Mouse (Mus musculus) liver, adult 2 months (tissue): ENCODE data around the gene Npm3. TPM values are rescaled to one million over a fixed set of nuclear protein-coding genes. Genes with fewer than 3 reads are reported as not detected.

Source experiments
- DNase-seq: peaks from one replicate; pipeline ENCODE4 v3.0.0-alpha.2; 2011; ENCODE audit warnings: low read depth, low spot score; ENCODE audit errors: extremely low read depth
- H3K27ac ChIP-seq: fragments of 200-500 bp; replicated peaks from 2 replicates; pipeline ENCODE4 v1.5.1; 2012; ENCODE audit warnings: low read depth, mild to moderate bottlenecking, control low read depth, inconsistent platforms, low read length; ENCODE audit not compliant: insufficient read depth
- H3K27me3 ChIP-seq: fragments of 200-500 bp; 2 replicates; pipeline ENCODE4 v1.6.1; 2012; ENCODE audit warnings: mild to moderate bottlenecking, moderate library complexity, low read length, inconsistent platforms; ENCODE audit not compliant: control insufficient read depth, insufficient read depth
- H3K36me3 ChIP-seq: fragments of 200-500 bp; 2 replicates; pipeline ENCODE4 v1.6.1; 2012; ENCODE audit warnings: low read length, inconsistent platforms; ENCODE audit not compliant: control insufficient read depth, insufficient read depth
- H3K4me1 ChIP-seq: fragments of 200-500 bp; 2 replicates; pipeline ENCODE4 v1.6.1; 2011; ENCODE audit warnings: low read length; ENCODE audit not compliant: control insufficient read depth, insufficient read depth
- H3K4me3 ChIP-seq: fragments of 200-500 bp; 2 replicates; pipeline ENCODE4 v1.5.1; 2011; ENCODE audit warnings: low read depth, mild to moderate bottlenecking, control low read depth, low read length, moderate library complexity; ENCODE audit not compliant: insufficient read depth
- H3K79me2 ChIP-seq: fragments of 200-500 bp; 2 replicates; pipeline ENCODE4 v1.6.1; 2012; ENCODE audit warnings: inconsistent platforms, mild to moderate bottlenecking, low read length, moderate library complexity; ENCODE audit not compliant: control insufficient read depth, insufficient read depth
- H3K9ac ChIP-seq: fragments of 200-500 bp; 2 replicates; pipeline ENCODE4 v1.6.1; 2012; ENCODE audit warnings: low read depth, mild to moderate bottlenecking, control low read depth, inconsistent platforms, low read length
- CTCF ChIP-seq: fragments of 200-500 bp; IDR thresholded peaks from 2 replicates; pipeline ENCODE4 v1.5.1; 2011; ENCODE audit warnings: low read depth, low read length, control low read depth
- POLR2A ChIP-seq: fragments of 200-500 bp; IDR thresholded peaks from 2 replicates; pipeline ENCODE4 v1.6.1; 2011; ENCODE audit warnings: low read length, control low read depth; ENCODE audit not compliant: insufficient read depth; ENCODE audit errors: extremely low read depth
- WGBS: fragments of 180-500 bp; shearing (Covaris S2); methylation state at CpG from one replicate; pipeline ENCODE4 v1.1.7; 2018; 5-methylcytosine and 5-hydroxymethylcytosine counted together
- polyA plus RNA-seq: library from polyadenylated mRNA; depleted of rRNA; stranded (reverse); fragments of >200 nt; gene quantifications from 2 replicates; pipeline ENCODE4 v1.2.3, GENCODE M21; 2012
- total RNA-seq: library from RNA; depleted of rRNA; stranded (reverse); fragments of >200 nt; gene quantifications from 2 replicates; pipeline ENCODE4 v1.2.3, GENCODE M21; 2014

Npm3 gene
- total and polyA plus RNA-seq, 2 experiments, result 23.0 to 32.2 TPM

DNA sequence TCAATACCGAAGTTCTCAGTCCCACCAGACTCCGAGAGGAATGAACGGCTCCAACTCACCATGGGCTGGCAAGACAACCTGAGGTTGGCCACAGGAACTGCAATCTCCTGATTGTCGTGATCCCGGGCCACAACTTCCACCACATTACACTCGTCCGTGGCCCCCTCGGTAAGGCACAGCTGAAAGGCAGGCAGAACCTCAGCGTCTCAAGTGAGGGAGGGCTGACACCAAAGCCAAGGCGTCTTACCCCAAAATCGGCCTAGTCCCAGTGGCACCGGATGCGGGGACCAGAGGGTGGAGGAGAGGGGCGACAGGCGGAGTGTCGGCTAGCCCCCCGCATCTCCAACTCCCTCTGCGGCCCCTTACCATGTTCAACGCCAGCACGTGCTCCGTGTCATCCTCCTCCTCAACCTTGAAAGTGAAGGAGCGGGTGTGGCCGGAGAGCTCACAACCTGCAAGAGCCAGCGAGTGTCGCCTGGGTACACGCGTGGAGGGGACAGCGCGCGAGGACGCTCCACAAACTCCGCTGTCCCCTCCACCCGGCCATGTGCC lies 624 bp downstream of the Npm3 start:
- peaks cover 18% of the 10 kb centered on the region for H3K4me1 ChIP-seq
- under 1% methylated on average over 33 of the region's 33 CpGs for WGBS
- peak; percentile 19 for DNase-seq

DNA sequence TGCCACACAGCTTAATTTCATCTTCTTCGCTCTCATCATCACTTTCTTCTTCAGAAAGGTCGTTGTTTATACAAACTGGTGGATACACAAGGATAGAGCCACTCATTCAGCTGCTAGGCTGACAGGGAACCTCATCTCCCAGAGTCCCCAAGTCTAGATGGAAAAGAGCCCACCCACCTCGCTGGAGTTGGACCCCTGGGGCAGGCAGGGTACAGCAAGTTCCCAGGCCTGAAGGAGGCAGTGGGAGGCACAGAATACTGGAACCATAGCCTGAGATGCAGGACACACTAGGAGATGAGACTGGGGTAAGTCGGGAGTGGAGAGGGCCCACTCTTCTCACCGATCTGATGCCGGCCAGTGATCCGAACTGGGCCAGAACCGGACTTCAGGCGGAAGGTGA lies 1.2 kb downstream of the Npm3 start:
- WGBS, result 33% methylated on average over 9 of the region's 9 CpGs
- peaks cover 5% of the 10 kb centered on the region; the same call in 1 of the 2 replicates for H3K79me2 ChIP-seq
- 0 out of 2 replicates have a peak, but pooled peaks cover 3% of the 10 kb centered on the region for H3K27me3 ChIP-seq
- peak overlapping the region; percentile 92 for H3K4me3 ChIP-seq
- TF ChIP-seq POLR2A, result no peak
- TF ChIP-seq CTCF, result no peak
- peak overlapping the region; percentile 92 for H3K9ac ChIP-seq
- DNase-seq, result no peak
- no peak overlapping the region for H3K27ac ChIP-seq
- peaks cover 18% of the 10 kb centered on the region for H3K4me1 ChIP-seq
- H3K36me3 ChIP-seq, result peaks cover 7% of the 10 kb centered on the region

More for the DNA sequence above, 624 bp downstream of the Npm3 start:
- H3K27me3 ChIP-seq, result no peaks in the 10 kb centered on the region
- H3K27ac ChIP-seq, result peak overlapping the region; percentile 66
- peak overlapping the region; percentile 92 for H3K9ac ChIP-seq
- H3K36me3 ChIP-seq, result peaks cover 9% of the 10 kb centered on the region
- H3K79me2 ChIP-seq, result peaks cover 5% of the 10 kb centered on the region; the same call in 1 of the 2 replicates
- H3K4me3 ChIP-seq, result peak overlapping the region; percentile 92
- TF ChIP-seq CTCF, result no peak
- no peak for TF ChIP-seq POLR2A

DNA sequence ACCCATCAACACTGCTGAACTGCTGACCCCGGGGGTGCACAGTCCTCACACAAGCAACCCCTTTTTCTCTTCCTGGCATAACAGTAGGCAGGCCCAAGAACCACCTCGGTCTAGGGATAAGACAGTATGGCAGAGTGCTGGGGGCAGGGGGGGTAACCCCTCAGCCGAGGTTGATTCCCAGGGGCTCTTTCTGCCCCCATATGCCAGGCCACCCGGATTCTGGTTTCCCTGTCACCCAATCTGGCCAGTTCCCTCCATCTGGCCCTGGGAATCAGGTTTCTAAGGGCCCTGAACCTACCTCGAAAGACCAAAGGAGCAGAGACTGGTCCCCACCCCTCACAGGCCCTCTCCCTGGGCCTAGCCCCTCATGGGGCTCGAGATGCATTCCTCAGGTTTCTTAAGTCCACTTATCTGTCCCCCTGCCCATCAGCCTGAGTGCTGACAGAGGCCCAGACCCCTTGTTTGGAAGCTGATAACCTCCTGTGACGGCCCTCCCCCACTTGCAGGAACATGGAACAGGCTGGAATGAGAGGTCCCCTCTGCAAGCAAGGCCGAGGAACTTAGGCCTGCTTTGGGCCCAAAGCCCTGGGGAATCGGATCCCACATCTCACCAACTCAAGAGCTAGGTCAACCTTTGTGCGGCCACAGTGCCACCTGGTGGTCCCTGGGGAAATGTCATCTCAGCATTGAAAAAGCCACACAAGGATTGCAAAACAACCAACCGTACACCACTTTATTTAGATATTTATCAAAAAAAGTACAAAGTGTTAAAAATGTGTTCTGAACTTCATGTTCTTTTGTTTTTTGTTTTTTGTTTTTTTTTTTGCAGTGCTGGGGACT lies 2.1 kb downstream of the Npm3 start:
- H3K27me3 ChIP-seq, result peaks cover 10% of the 10 kb centered on the region
- H3K4me3 ChIP-seq, result no peak overlapping the region
- TF ChIP-seq POLR2A, result no peak
- TF ChIP-seq CTCF, result peak; percentile 88
- H3K79me2 ChIP-seq, result peaks cover 5% of the 10 kb centered on the region; the same call in 1 of the 2 replicates
- H3K36me3 ChIP-seq, result peaks cover 2% of the 10 kb centered on the region; the same call in 1 of the 2 replicates
- no peak overlapping the region for H3K27ac ChIP-seq
- H3K4me1 ChIP-seq, result peaks cover 18% of the 10 kb centered on the region
- WGBS, result 38% methylated on average over 11 of the region's 11 CpGs
- peak; percentile 62 for DNase-seq
- H3K9ac ChIP-seq, result no peak overlapping the region

DNA sequence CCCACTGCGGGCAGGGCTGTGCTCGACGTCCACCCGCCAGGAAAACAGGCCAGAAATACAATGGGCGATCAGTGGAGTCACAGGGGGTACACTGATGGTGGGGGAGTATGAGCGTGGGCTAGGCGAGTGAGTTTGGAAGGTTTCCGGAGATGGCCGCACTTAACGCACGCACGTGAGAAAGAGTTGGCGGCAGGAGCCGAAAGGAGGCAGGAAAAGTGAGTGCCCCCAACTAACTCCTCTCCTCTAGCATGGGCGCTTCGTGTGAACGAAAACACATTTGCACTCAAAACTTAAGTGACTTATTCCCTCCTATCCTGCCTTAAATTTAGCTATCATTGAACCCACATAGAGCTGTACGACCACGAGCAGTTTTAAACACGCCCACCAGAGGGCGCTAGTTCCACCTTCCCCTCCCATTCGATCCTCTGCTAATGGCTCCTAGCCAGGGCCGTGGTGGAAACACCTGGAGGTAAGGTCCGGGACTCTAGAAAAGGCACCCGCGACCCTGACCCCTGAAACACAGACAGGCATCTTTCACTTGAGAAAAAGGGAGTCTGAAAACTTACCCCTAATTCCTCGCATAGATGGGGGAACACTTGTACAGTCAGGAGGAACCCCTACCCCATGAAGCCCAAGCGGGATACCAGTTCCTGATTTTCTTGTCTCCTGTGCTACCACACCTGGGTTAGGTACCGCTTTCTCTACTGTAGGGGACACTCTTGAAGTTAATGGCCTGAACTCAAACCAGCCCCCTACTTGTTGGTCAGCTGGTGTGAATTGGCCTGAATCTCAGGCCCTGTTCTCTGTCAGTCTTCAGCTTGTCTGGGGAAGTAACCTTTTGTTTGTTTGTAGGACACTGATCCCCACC lies 3.0 kb downstream of the Npm3 start:
- TF ChIP-seq CTCF (peak; percentile 85), POLR2A (no peak)
- H3K4me3 ChIP-seq, result no peak overlapping the region
- WGBS, result 14% methylated on average over 29 of the region's 29 CpGs
- H3K36me3 ChIP-seq, result peaks cover under 1% of the 10 kb centered on the region; the same call in 1 of the 2 replicates
- peaks cover 5% of the 10 kb centered on the region; the same call in 1 of the 2 replicates for H3K79me2 ChIP-seq
- peaks cover 17% of the 10 kb centered on the region for H3K27me3 ChIP-seq
- no peak overlapping the region for H3K27ac ChIP-seq
- H3K4me1 ChIP-seq, result peaks cover 18% of the 10 kb centered on the region
- DNase-seq, result peak; percentile 49
- H3K9ac ChIP-seq, result no peak overlapping the region

DNA sequence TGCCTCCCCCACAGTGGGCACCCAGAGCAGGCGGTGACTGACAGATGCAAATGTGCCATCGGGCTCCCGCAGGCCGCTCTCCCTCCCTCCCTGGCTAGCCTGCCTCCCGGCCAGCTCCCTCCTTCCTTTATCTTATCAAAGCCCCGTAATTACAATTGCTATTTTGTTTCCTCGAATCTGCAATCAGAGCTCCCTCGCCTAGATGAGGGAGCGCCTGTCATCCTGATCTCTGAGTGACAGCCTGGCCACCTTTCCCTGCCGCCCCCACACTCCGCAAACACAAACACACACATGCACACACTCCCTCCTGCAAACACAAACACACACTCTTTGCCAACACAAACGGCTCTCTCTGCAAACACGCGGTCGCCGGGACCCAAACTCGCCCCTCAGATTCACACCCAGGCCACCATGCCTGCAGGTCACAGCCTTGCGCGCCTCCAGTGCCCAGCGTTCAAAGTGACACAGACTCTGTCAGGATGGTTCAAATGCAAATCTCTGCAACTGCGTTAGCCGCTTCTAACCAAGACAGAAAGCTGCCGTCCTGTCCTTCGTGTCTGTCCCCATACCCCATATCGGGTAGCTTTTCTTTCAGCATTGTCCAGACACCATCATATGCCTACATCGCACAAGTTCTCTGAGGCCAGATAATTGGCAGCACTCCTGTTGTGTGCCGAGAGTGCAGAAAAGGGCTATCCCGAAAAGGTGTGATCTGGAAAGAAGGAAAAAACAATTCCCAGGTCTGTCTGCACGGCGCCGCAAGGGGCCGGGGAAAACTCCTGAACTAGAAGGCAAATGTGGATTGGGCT lies 3.8 kb downstream of the Npm3 start:
- TF ChIP-seq CTCF, result no peak
- H3K36me3 ChIP-seq, result no peaks in the 10 kb centered on the region
- H3K9ac ChIP-seq, result no peak overlapping the region
- 7% methylated on average over 32 of the region's 32 CpGs for WGBS
- no peak for DNase-seq
- H3K4me1 ChIP-seq, result peaks cover 18% of the 10 kb centered on the region
- no peak overlapping the region for H3K27ac ChIP-seq
- H3K27me3 ChIP-seq, result peaks cover 23% of the 10 kb centered on the region
- no peak overlapping the region for H3K4me3 ChIP-seq
- peaks cover 5% of the 10 kb centered on the region; the same call in 1 of the 2 replicates for H3K79me2 ChIP-seq
